Mouse (Mus musculus): ENCODE data around the gene Synrg.

Gene Synrg

GRCm38 (mm10) chr11:83963991-83964921, at the start of gene Synrg:
Gene Synrg, plus strand, starts transcription at chr11:83964428.
- DNase-seq (ENCODE audit: low spot score in 2 of 2) = peak; percentile 88 to 95

- DNase-seq (ENCODE audit: low spot score in 2 of 2) = no peak
Observed at GRCm38 (mm10) chr11:83914501-83914900, 49.7 kb upstream of the Synrg start.

- DNase-seq (ENCODE audit: low spot score in 2 of 2) = no peak
Observed at GRCm38 (mm10) chr11:83922600-83922999, 41.6 kb upstream of the Synrg start.

GRCm38 (mm10) chr11:83927097-83927496, 37.1 kb upstream of the Synrg start:
- DNase-seq (ENCODE audit: low spot score in 2 of 2) = peak in 1 of 2 experiments; percentile 45

- DNase-seq (ENCODE audit: low spot score in 2 of 2) = no peak
Observed at GRCm38 (mm10) chr11:83932506-83933106, 31.6 kb upstream of the Synrg start.

- DNase-seq (ENCODE audit: low spot score in 2 of 2) = no peak
Observed at GRCm38 (mm10) chr11:83933376-83933775, 30.9 kb upstream of the Synrg start.

GRCm38 (mm10) chr11:83935986-83936665, 28.1 kb upstream of the Synrg start:
- peak; percentile 42 to 78 for DNase-seq (ENCODE audit: low spot score in 2 of 2)

GRCm38 (mm10) chr11:83938556-83938955, 25.7 kb upstream of the Synrg start:
- DNase-seq (ENCODE audit: low spot score in 2 of 2) = no peak

- peak; percentile 71 to 89 for DNase-seq (ENCODE audit: low spot score in 2 of 2)
Observed at GRCm38 (mm10) chr11:83941950-83942840, 22.0 kb upstream of the Synrg start, which contains the start of gene Ddx52. Gene Ddx52, plus strand, starts transcription at chr11:83942062.

GRCm38 (mm10) chr11:83956822-83957221, 7.4 kb upstream of the Synrg start:
- DNase-seq (ENCODE audit: low spot score in 2 of 2) = no peak

GRCm38 (mm10) chr11:83961983-83962382, 2.2 kb upstream of the Synrg start:
- no peak for DNase-seq (ENCODE audit: low spot score in 2 of 2)

GRCm38 (mm10) chr11:83967436-83968204, 3.4 kb downstream of the Synrg start:
- DNase-seq (ENCODE audit: low spot score in 2 of 2) = peak; percentile 18 to 38

- no peak for DNase-seq (ENCODE audit: low spot score in 2 of 2)
Observed at GRCm38 (mm10) chr11:83968205-83968575, 4.0 kb downstream of the Synrg start.

GRCm38 (mm10) chr11:83969040-83969439, 4.8 kb downstream of the Synrg start:
- DNase-seq (ENCODE audit: low spot score in 2 of 2) = no peak

GRCm38 (mm10) chr11:83974561-83975346, 10.5 kb downstream of the Synrg start:
- DNase-seq (ENCODE audit: low spot score in 2 of 2) = no peak

GRCm38 (mm10) chr11:83975488-83975887, 11.3 kb downstream of the Synrg start:
- no peak for DNase-seq (ENCODE audit: low spot score in 2 of 2)

GRCm38 (mm10) chr11:83976236-83976977, 12.2 kb downstream of the Synrg start:
- DNase-seq (ENCODE audit: low spot score in 2 of 2) = no peak

- DNase-seq (ENCODE audit: low spot score in 2 of 2) = no peak
Observed at GRCm38 (mm10) chr11:83977810-83978209, 13.6 kb downstream of the Synrg start.

GRCm38 (mm10) chr11:83979992-83980391, 15.8 kb downstream of the Synrg start:
- no peak for DNase-seq (ENCODE audit: low spot score in 2 of 2)
